Mouse (Mus musculus): ENCODE data around the gene Ccdc169. TPM values are rescaled to one million over a fixed set of nuclear protein-coding genes. Genes with fewer than 3 reads are reported as not detected.

Gene Ccdc169
- total RNA-seq, 2 experiments from 2014 or later: not detected

DNA sequence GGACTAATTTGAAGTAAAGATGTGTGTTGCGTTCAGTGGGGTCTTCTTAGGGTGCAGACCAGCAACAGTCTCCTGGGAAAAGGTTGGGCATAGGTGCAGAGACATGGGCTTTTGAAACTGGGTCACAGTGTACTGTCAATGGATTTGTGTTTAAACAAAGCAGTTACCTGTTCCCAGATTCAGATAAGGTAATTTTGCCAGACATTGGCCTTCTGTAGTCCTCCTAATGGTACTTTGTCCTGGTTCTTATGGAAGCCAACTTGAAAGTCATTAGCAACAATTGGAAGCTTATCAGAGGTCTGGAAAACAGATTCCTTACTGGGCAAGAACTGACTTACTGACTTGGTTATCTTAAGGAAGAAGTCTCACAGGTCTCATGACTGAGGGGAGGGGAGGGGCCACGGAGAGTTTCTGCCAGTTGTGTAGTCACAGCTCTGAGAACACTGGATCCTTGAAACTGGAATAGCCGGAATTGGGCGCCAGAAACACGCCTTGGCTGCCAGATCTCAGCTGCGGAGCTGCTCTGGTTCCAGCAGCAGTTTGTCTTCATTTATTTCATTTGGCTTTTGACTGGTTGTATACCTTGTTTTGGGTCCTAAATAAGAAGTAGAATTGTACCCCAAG, 17.8 kb upstream of the Ccdc169 start:
- ATAC-seq (replicated peaks; ENCODE audit: poor library complexity): no peak

DNA sequence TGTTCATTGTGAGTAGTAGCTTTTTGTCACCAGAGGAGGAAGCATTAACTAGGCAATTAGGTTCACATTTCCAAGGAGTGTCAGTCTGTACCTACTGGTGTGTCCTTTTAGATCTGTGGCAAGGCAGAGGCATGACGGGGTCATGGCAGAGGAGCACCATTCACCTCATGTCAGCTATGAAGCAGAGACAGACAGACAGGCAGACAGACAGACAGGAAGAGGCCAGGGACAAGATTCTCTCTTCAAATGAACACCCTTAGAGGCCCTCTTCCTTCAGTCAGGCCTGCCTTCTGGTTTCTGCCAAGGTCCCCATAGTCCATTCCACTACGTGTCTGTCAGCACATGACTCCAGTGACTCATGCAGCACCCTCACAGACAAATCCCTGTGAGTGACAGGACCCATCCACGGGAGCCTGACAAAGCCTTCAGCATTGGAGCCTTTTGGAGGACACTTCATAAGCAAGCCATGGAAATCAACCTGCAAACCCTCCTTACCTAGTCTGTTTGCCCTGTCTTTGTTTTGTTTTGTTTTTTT, 14.7 kb upstream of the Ccdc169 start:
- ATAC-seq (replicated peaks; ENCODE audit: poor library complexity): no peak

DNA sequence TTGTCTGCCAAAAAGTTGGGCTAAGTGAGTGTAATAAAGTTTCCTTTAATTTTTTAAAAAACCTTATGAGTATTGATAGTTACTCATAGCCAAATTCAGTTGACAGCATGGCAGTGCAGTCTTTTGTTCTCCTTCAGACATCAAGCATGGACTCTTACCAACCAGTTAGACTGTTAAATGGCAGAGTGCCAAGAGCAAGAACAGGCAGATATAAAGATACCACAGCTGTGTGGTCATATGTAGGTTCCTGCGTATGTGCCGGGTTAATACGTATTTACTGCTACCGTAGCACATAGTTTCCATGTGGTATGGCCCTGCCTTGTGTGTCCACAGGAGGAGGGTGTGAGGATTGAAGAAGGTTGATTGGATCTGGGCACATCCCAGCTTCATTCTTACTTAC, 14.1 kb upstream of the Ccdc169 start:
- ATAC-seq (replicated peaks; ENCODE audit: poor library complexity): peak; percentile 81

- ATAC-seq (replicated peaks; ENCODE audit: poor library complexity): peak; percentile 80
These were observed 7.9 kb upstream of the Ccdc169 start for GRCm38 (mm10) chr3:55129181-55129692.

GRCm38 (mm10) chr3:55131576-55132233, 5.4 kb upstream of the Ccdc169 start:
- no peak for ATAC-seq (replicated peaks; ENCODE audit: poor library complexity)

- ATAC-seq (replicated peaks; ENCODE audit: poor library complexity): no peak
These were observed 2.7 kb downstream of the Ccdc169 start for GRCm38 (mm10) chr3:55139837-55140236.

DNA sequence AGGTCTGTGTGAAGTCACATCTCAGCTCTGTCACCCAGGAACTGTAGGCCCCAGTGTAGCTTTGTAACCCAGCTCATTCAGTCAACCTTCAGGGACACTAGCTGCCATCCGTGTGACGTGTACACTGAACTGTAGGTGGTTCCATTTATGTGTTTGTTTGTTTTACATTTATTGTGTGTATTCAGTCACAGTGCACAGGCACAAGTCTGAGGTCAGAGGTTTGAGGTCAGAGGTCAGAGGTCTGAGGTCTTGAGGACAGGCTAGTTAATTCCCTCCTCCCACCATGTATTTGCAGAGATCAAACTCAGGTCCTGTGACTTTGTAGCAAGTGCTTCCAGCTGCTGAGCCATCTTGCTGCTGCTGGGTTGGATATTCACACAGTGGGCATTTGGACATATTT, 4.3 kb downstream of the Ccdc169 start:
- ATAC-seq (replicated peaks; ENCODE audit: poor library complexity): no peak

DNA sequence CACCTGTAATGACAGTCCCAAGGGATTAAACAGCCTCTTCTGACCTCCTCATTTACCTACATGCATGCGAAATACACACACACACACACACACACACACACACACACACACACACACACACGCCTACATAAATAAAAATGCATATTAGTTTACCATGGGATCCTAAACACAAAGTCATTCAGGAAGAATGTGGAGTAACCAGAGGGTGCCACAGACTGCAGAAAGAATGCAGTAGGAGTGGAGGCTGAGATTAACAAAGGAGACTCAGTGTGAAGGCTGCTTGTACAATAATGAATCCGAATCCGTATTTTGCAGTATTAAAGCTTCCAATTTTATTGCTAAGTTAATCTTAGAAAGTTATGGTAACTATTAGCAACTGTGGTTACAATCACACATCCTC, 7.8 kb downstream of the Ccdc169 start:
- ATAC-seq (replicated peaks; ENCODE audit: poor library complexity): no peak

GRCm38 (mm10) chr3:55146441-55146840, 9.3 kb downstream of the Ccdc169 start:
- no peak for ATAC-seq (replicated peaks; ENCODE audit: poor library complexity)

DNA sequence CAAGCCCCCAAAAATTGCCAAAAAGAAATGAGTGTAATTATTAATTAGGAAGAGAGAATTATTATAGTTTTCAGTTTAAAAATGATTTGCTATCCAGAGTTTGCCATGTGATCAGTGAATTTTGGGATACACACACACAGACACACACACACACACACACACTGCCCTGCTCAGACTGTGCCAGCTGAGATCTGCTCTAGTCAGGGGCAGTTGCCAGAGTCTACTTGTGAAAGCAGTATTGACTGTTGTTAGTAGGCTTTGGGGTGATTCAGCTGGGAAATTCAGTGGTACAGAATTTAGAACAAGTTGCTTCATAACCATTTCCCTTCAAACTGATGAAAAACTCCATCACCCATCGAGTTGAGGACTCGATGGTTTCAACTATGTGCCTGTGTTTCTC, 10.0 kb downstream of the Ccdc169 start:
- ATAC-seq (replicated peaks; ENCODE audit: poor library complexity): no peak

DNA sequence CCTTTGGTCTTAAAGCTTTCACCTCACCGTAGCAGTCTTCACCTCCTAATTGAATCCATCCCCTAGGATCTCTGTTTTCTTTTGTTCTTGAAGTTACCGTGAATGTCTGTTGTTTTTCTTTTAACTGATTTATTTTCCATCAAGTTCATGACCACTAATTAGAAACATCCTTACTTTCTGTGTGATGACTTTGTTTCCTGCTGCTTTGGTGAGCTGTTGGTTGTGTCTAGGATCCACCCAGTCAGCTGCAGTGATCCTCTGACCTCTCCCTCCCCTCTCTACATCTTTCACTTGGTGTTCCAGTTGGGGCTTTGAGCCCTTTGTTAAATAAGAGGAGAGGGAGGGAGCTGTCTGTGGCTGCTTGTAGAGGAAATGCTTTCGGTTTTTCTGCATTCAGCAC, 11.0 kb downstream of the Ccdc169 start:
- ATAC-seq (replicated peaks; ENCODE audit: poor library complexity): no peak

- peak; percentile 75 for ATAC-seq (replicated peaks; ENCODE audit: poor library complexity)
These were observed 14.7 kb downstream of the Ccdc169 start for GRCm38 (mm10) chr3:55151656-55152433.

DNA sequence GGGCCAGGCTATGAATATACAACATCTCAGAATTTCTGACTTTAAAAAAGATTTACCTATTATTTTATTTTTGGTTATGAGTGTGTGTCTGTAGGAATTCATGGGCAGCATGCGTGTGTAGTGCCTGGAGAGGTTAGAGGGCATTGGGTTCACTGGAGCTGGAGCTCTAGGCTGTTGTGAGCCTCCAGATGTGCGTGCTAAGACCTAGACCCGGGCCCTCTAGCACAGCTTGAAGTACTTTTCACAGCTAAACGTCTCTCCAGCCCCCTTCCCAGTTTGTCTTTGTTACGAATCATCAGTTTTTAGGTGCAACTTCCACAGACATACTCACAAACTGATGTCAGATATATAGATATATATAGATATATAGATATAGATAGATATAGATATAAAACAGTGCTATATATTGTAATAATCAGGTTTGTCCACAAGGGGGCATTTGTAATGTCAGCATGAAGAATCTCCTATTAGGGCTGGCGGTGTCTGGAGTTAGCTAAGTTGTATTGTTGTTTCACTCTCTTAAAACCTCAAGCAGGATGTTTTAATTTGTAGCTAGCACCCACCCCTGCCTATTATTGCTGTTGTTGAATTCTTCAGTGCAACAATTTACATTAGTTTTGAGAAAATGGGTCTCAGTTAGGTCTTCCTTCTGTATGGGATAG, 15.7 kb downstream of the Ccdc169 start:
- peak; percentile 72 for ATAC-seq (replicated peaks; ENCODE audit: poor library complexity)

GRCm38 (mm10) chr3:55154163-55154562, 17.0 kb downstream of the Ccdc169 start:
- ATAC-seq (replicated peaks; ENCODE audit: poor library complexity): no peak

GRCm38 (mm10) chr3:55157413-55157812, 20.3 kb downstream of the Ccdc169 start:
- no peak for ATAC-seq (replicated peaks; ENCODE audit: poor library complexity)

DNA sequence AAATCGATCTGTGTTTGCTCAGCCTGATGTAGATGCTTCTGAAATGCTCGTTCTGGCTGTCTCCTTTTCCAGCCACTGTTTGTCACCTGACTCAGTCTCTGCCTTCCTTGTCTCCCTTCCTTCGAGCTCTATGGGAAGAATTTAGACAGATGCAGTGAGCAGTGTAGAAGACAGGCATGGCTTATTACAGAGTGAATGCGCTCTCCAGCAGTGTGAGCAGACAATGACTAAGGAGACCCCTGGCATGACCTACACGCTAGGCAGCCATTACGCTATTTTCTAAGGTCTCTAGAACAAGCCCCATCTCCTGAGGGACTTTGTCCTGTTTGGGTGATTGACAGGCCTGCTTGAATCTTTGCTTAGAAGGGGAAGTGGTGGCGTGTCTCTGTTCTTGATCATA, 24.0 kb downstream of the Ccdc169 start:
- ATAC-seq (replicated peaks; ENCODE audit: poor library complexity): no peak

DNA sequence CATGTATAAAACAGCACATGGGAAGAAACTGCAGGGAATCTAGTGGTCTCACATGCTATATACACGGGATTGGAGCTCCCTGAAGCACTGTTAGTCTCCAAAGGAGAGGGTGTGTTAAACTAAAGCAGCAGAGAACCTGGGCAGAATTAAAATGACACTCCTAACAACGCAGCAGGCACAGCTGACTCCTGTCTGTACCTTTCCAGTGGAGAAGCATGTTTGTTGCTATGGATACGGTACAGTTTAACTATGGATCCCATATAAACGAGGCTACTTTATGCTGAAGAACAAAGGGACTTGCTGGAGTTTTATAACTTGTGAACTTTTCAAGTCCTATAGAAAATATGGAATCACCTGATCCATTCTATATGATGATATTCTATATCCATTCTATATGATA, 26.4 kb downstream of the Ccdc169 start:
- no peak for ATAC-seq (replicated peaks; ENCODE audit: poor library complexity)

GRCm38 (mm10) chr3:55172478-55172877, 35.3 kb downstream of the Ccdc169 start:
- ATAC-seq (replicated peaks; ENCODE audit: poor library complexity): no peak

- no peak for ATAC-seq (replicated peaks; ENCODE audit: poor library complexity)
These were observed 40.1 kb downstream of the Ccdc169 start for GRCm38 (mm10) chr3:55177271-55177670.

DNA sequence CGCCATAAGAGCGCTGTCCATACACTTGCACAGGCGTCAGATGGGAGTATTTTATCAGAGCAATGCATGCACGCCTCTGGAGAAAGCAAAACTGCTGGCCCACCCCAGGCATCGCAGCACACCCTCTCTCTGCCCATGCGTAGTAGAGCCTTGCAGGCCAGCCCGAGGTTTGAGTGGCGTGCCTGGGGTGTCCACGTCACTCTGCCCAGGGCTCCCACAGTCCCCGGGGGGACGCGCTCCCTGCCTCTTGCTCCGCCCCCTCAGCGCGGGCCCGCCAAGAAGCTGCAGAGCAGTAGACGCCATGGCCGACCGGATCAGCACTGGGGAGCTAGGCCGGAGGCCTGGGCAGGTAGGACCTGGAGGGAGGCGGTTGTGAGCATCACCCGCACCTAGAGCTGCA, 44.6 kb downstream of the Ccdc169 start, which contains the start of gene Sohlh2:
Gene Sohlh2, plus strand, starts transcription at position 263 of the 400 bp plus-strand sequence.
- no peak for ATAC-seq (replicated peaks; ENCODE audit: poor library complexity)

DNA sequence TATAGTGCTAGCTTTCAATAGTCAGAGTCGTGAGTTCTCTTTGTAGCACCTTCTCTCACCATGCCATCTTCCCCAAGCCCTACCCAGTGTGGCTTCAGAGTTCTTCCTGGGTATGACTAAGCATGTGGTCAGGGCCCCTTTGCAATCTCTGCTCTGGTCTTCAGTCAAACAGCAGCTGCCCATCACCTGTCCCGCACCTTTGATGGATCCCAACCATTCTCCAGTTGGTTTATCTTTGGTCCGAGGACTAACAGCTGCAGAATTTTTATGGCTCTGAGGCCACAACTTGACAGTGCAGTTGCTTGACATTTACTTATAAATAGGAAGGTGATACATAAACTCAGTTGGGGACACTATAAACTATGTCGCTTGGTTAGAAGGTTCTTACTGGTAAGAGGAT, 54.5 kb downstream of the Ccdc169 start:
- no peak for ATAC-seq (replicated peaks; ENCODE audit: poor library complexity)

All from megakaryocyte progenitor cell, adult 5-6 weeks (primary cell).